Mouse (Mus musculus) T-cell, adult 2 months (primary cell): ENCODE results near the gene Sox11.

Experiments
- DNase-seq: peaks from one replicate; pipeline ENCODE4 v3.0.0; 2022; ENCODE audit warnings: low spot score

Gene Sox11

GRCm38 (mm10) chr12:27336336-27336735, 6.0 kb downstream of the Sox11 start:
- no peak for DNase-seq

- DNase-seq: no peak
These were observed 6.9 kb downstream of the Sox11 start for GRCm38 (mm10) chr12:27335356-27336055.

GRCm38 (mm10) chr12:27333590-27333989, 8.8 kb downstream of the Sox11 start:
- no peak for DNase-seq

- DNase-seq: no peak
These were observed 19.0 kb downstream of the Sox11 start for GRCm38 (mm10) chr12:27323423-27323822.

- DNase-seq: no peak
These were observed 21.7 kb downstream of the Sox11 start for GRCm38 (mm10) chr12:27320705-27321104.

- no peak for DNase-seq
These were observed 29.4 kb downstream of the Sox11 start for GRCm38 (mm10) chr12:27312985-27313384.

- no peak for DNase-seq
These were observed 30.4 kb downstream of the Sox11 start for GRCm38 (mm10) chr12:27311854-27312466.

- no peak for DNase-seq
These were observed 31.0 kb downstream of the Sox11 start for GRCm38 (mm10) chr12:27311316-27311832.

- DNase-seq: no peak
These were observed 31.7 kb downstream of the Sox11 start for GRCm38 (mm10) chr12:27310703-27311102.

GRCm38 (mm10) chr12:27309969-27310368, 32.4 kb downstream of the Sox11 start:
- no peak for DNase-seq

GRCm38 (mm10) chr12:27304713-27305437, 37.5 kb downstream of the Sox11 start:
- DNase-seq: no peak

GRCm38 (mm10) chr12:27303190-27303589, 39.2 kb downstream of the Sox11 start:
- no peak for DNase-seq

- DNase-seq: no peak
These were observed 43.7 kb downstream of the Sox11 start for GRCm38 (mm10) chr12:27298721-27299120.

GRCm38 (mm10) chr12:27294191-27294590, 48.2 kb downstream of the Sox11 start:
- no peak for DNase-seq

GRCm38 (mm10) chr12:27293736-27294135, 48.6 kb downstream of the Sox11 start:
- DNase-seq: no peak

GRCm38 (mm10) chr12:27293208-27293607, 49.2 kb downstream of the Sox11 start:
- no peak for DNase-seq
